In genomic region chr15:60822803-60823619, GRCm38 (mm10) we compare ENCODE assay signal across 8 mouse cellular contexts. TPM values are rescaled to one million over a fixed set of nuclear protein-coding genes. Genes with fewer than 3 reads are reported as not detected.
DNase-seq lines count a peak whose midpoint lies in the region; ATAC-seq lines count a peak whose summit lies in the region.

No protein-coding gene starts in this region.

- H3K4me1 ChIP-seq in intestine, embryonic 16.5 days (ENCODE audit: control insufficient read depth, insufficient read depth, low read length): 0 out of 2 replicates have a peak, but pooled peaks cover 2% of the 10 kb centered on the region

- peak overlapping the region; percentile 75 for H3K4me3 ChIP-seq in intestine, embryonic 16.5 days (ENCODE audit: low read length)

- H3K27ac ChIP-seq in intestine, embryonic 16.5 days (ENCODE audit: low read length): peak overlapping the region; percentile 98

- intact Hi-C loops in left cerebral cortex, postnatal 36 days (cut with DNase I): loop anchor here (5.0 to 10.0 kb wide), 4 partner anchors 131 to 918 kb away; no protein-coding TSS in a partner anchor

- DNase-seq in adrenal gland, adult 2 months: peak; percentile 88
- DNase-seq in embryo, embryonic 11 days: peak; percentile 89
- peak; percentile 25 to 70 for DNase-seq in gastrocnemius, postnatal 4 days (ENCODE audit: low spot score in 2 of 2)
- DNase-seq in left cerebral cortex, postnatal 36 days (ENCODE audit: low spot score in 2 of 2): peak; percentile 80 to 85
- DNase-seq in mesoderm, embryonic 11.5 days (ENCODE audit: low read depth, low spot score): peak; percentile 85
- DNase-seq in right cerebral cortex, postnatal 25 days: peak; percentile 83
- DNase-seq in urinary bladder, postnatal 36 days (ENCODE audit: low spot score in 2 of 2): peak; percentile 68 to 72

- 1% methylated on average over 68 of the region's 68 CpGs for WGBS in intestine, embryonic 16.5 days

- H3K4me2 ChIP-seq in intestine, embryonic 16.5 days (ENCODE audit: low read depth, low read length): peak overlapping the region; percentile 92

- no peaks in the 10 kb centered on the region for H3K27me3 ChIP-seq in intestine, embryonic 16.5 days (replicated peaks; ENCODE audit: control insufficient read depth, insufficient read depth, low read length)

- ATAC-seq in intestine, embryonic 16.5 days: peak; percentile 41

- H3K9ac ChIP-seq in intestine, embryonic 16.5 days (ENCODE audit: low read depth, low read length): peak overlapping the region; percentile 89

- H3K9me3 ChIP-seq in intestine, embryonic 16.5 days (ENCODE audit: control insufficient read depth, low read length): no peaks in the 10 kb centered on the region

- no peaks in the 10 kb centered on the region for H3K36me3 ChIP-seq in intestine, embryonic 16.5 days (ENCODE audit: control insufficient read depth, insufficient read depth, low read length)

RNA-seq across cellular contexts. Expression of gene Fam84b, which starts 30.6 kb away (rescaled TPM):
- total RNA-seq in adrenal gland, adult 2 months (2021): 10 to 100 TPM in 1 of 2 experiments, 1 to 10 TPM in 1; 9.3 to 13.5 TPM
- polyA plus RNA-seq in adrenal gland, adult 2 months (2012; rRNA removed): 8.1 and 9.5 TPM in 2 replicates
- 1 to 10 TPM; 3.3 to 3.4 TPM for total RNA-seq in gastrocnemius, postnatal 4 days (2021)
- polyA plus RNA-seq in intestine, embryonic 16.5 days (2015; fragmentation: Nextera tagmentation; extraction: Ambion mirVana): 47.8 and 61.2 TPM in 2 replicates
- total RNA-seq in left cerebral cortex, postnatal 36 days (2021): 1 to 10 TPM; 4.8 to 7.4 TPM

Comparison
In these comparisons a context has a peak if more than half of its experiments do, and no peak if none do; other contexts are left out.
1. Peak in every context shown above with its lines: DNase-seq, ATAC-seq, H3K4me3 ChIP-seq and H3K27ac ChIP-seq.